In genomic region chr2:68465266-68466123, GRCm38 (mm10) we compare ENCODE assay signal across 15 mouse cellular contexts. TPM values are rescaled to one million over a fixed set of nuclear protein-coding genes. Genes with fewer than 3 reads are reported as not detected.
DNase-seq lines count a peak whose midpoint lies in the region; ATAC-seq lines count a peak whose summit lies in the region.
"Had no signal": no experiment of that assay in that cellular context is flagged by ENCODE, and none has a peak within 500 bp of the region (broad histone marks: within the 10 kb centered on the region; RNA-seq: fewer than 3 reads in every experiment).

No protein-coding gene starts in this region.

- no peak for DNase-seq in cerebellum, postnatal 36 days
- no peak for DNase-seq in heart, postnatal 14 days
- DNase-seq in lung, postnatal 10 days = peak; percentile 26
- DNase-seq in layer of hippocampus, adult 9-10 months (ENCODE audit: low spot score) = no peak
- DNase-seq in gastrocnemius, postnatal 4 days (ENCODE audit: low spot score in 2 of 2) = no peak
- DNase-seq: right cerebral cortex, adult 18-20 months had no signal

- peak overlapping the region; percentile 91 for H3K27ac ChIP-seq in heart, embryonic 12.5 days (ENCODE audit: poor library complexity, severe bottlenecking)
- H3K27ac ChIP-seq: embryonic facial prominence, embryonic 12.5 days; kidney, embryonic 15.5 days; limb, embryonic 13.5 days; midbrain, embryonic 10.5 days; neural tube, embryonic 12.5 days; stomach, embryonic 15.5 days had no signal

- peaks cover 61% of the 10 kb centered on the region for H3K4me1 ChIP-seq in heart, embryonic 12.5 days (replicated peaks)

- H3K4me3 ChIP-seq in heart, embryonic 12.5 days = no peak overlapping the region
- H3K4me3 ChIP-seq: embryonic facial prominence, embryonic 12.5 days; kidney, embryonic 15.5 days; limb, embryonic 13.5 days; midbrain, embryonic 10.5 days; neural tube, embryonic 12.5 days; stomach, embryonic 15.5 days had no signal

- H3K9ac ChIP-seq in heart, embryonic 12.5 days = peak overlapping the region; percentile 55; the same call in 1 of the 2 replicates
- H3K9ac ChIP-seq: embryonic facial prominence, embryonic 12.5 days; kidney, embryonic 15.5 days; limb, embryonic 13.5 days; neural tube, embryonic 12.5 days; stomach, embryonic 15.5 days had no signal

- 37% methylated on average over 19 of the region's 19 CpGs for WGBS in heart, embryonic 12.5 days

- ATAC-seq in cerebellum, adult (ENCODE audit: insufficient number of reproducible peaks, low FRiP score, low TSS enrichment) = peak; percentile 8
- ATAC-seq in heart, embryonic 12.5 days (ENCODE audit: insufficient number of reproducible peaks, low FRiP score) = no peak
- 0 out of 2 replicates have a peak, but pooled peaks have one; percentile 7 for ATAC-seq in common myeloid progenitor, adult 5-6 weeks (replicated peaks; ENCODE audit: low read depth, poor library complexity, severe bottlenecking)

- H3K27me3 ChIP-seq in heart, embryonic 12.5 days (replicated peaks) = no peaks in the 10 kb centered on the region
- H3K27me3 ChIP-seq: embryonic facial prominence, embryonic 12.5 days; kidney, embryonic 15.5 days; neural tube, embryonic 12.5 days; stomach, embryonic 15.5 days had no signal

- H3K9me3 ChIP-seq in heart, embryonic 12.5 days (replicated peaks) = no peaks in the 10 kb centered on the region
- H3K9me3 ChIP-seq: embryonic facial prominence, embryonic 12.5 days; kidney, embryonic 15.5 days; limb, embryonic 13.5 days; midbrain, embryonic 10.5 days; neural tube, embryonic 12.5 days; stomach, embryonic 15.5 days had no signal

- peak overlapping the region; percentile 50 for H3K4me2 ChIP-seq in heart, embryonic 12.5 days
- H3K4me2 ChIP-seq: embryonic facial prominence, embryonic 12.5 days; kidney, embryonic 15.5 days; limb, embryonic 13.5 days; neural tube, embryonic 12.5 days; stomach, embryonic 15.5 days had no signal

- peaks cover 25% of the 10 kb centered on the region for H3K36me3 ChIP-seq in heart, embryonic 12.5 days
- H3K36me3 ChIP-seq: embryonic facial prominence, embryonic 12.5 days; kidney, embryonic 15.5 days had no signal

- intact Hi-C loops in heart, postnatal 14 days (cut with DNase I) = loop anchor here (5.0 kb wide), 1 partner anchor 88 kb away; no protein-coding TSS in a partner anchor

RNA-seq across cellular contexts. Expression of gene Stk39, which starts 6.6 kb away (rescaled TPM):
- 75.5 and 77.2 TPM in 2 replicates for polyA plus RNA-seq in heart, embryonic 12.5 days (2016; fragmentation: Nextera tagmentation; extraction: Ambion mirVana)
- total RNA-seq in heart, postnatal 14 days (2021) = 100 to 1,000 TPM in 1 of 2 experiments, 10 to 100 TPM in 1; 95.6 to 106 TPM
- 1.4 and 3.9 TPM in 2 replicates for total RNA-seq in common myeloid progenitor, adult 5-6 weeks (2017)
- total RNA-seq in gastrocnemius, postnatal 4 days (2021) = 10 to 100 TPM; 24.1 to 24.3 TPM
